Mouse (Mus musculus) intestine, embryonic 15.5 days (tissue): ENCODE measurements around the gene Bcl2l2. TPM values are rescaled to one million over a fixed set of nuclear protein-coding genes. Genes with fewer than 3 reads are reported as not detected.

Source experiments
- ATAC-seq: fragments of 200-750 bp; cut with Nextera tagmentation; 2 replicates; pipeline ENCODE4 v1.8.0; 2017; ENCODE audit warnings: moderate TSS enrichment, moderate library complexity
- H3K27ac ChIP-seq: fragments of 300-500 bp; sonication (generic); 2 replicates; pipeline ENCODE4 v1.5.1; 2015; ENCODE audit warnings: mild to moderate bottlenecking, inconsistent platforms
- H3K27me3 ChIP-seq: fragments of 300-500 bp; sonication (generic); replicated peaks from 2 replicates; pipeline ENCODE4 v1.6.1; 2015; ENCODE audit warnings: inconsistent platforms
- H3K36me3 ChIP-seq: fragments of 300-500 bp; sonication (generic); 2 replicates; pipeline ENCODE4 v1.6.1; 2015; ENCODE audit warnings: inconsistent platforms
- H3K4me1 ChIP-seq: fragments of 300-500 bp; sonication (generic); replicated peaks from 2 replicates; pipeline ENCODE4 v1.6.1; 2015; ENCODE audit warnings: inconsistent platforms
- H3K4me2 ChIP-seq: fragments of 300-500 bp; sonication (generic); replicated peaks from 2 replicates; pipeline ENCODE4 v1.6.1; 2015; ENCODE audit warnings: mild to moderate bottlenecking, inconsistent platforms
- H3K4me3 ChIP-seq: fragments of 300-500 bp; sonication (generic); replicated peaks from 2 replicates; pipeline ENCODE4 v1.5.1; 2015; ENCODE audit warnings: inconsistent platforms
- H3K9ac ChIP-seq: fragments of 300-500 bp; sonication (generic); 2 replicates; pipeline ENCODE4 v1.6.1; 2015; ENCODE audit warnings: inconsistent platforms
- H3K9me3 ChIP-seq: fragments of 300-500 bp; sonication (generic); 2 replicates; pipeline ENCODE4 v1.6.1; 2016; ENCODE audit warnings: inconsistent platforms
- WGBS: fragments of 180-500 bp; shearing (Covaris S2); methylation state at CpG from one replicate; pipeline ENCODE4 v1.1.7; 2015; 5-methylcytosine and 5-hydroxymethylcytosine counted together
- polyA plus RNA-seq: library from polyadenylated mRNA; unstranded; fragments of >200 nt; fragmentation: Nextera tagmentation; extraction: Ambion mirVana; gene quantifications from 2 replicates; pipeline ENCODE4 v1.2.1, GENCODE M21; 2015

The Bcl2l2 gene
- polyA plus RNA-seq, 1 experiment from 2014 or later, result 3.6 TPM

- Histone ChIP-seq H3K27ac (peak overlapping the region; percentile 99), H3K4me2 (peak overlapping the region; percentile 94), H3K4me3 (peak overlapping the region; percentile 58), H3K9ac (peak overlapping the region; percentile 86), H3K4me1 (peaks cover 25% of the 10 kb centered on the region), H3K27me3 (peaks cover 15% of the 10 kb centered on the region; the same call in 1 of the 2 replicates), H3K36me3 (peaks cover 5% of the 10 kb centered on the region; the same call in 1 of the 2 replicates), H3K9me3 (no peaks in the 10 kb centered on the region)
- WGBS, result 1% methylated on average over 56 of the region's 58 CpGs
- ATAC-seq, result peak; percentile 83
Observed at GRCm38 (mm10) chr14:54926401-54927158, 43.4 kb downstream of the Bcl2l2 start.

- H3K4me1 ChIP-seq, result peaks cover 30% of the 10 kb centered on the region
- peaks cover 15% of the 10 kb centered on the region; the same call in 1 of the 2 replicates for H3K27me3 ChIP-seq
- WGBS, result 21% methylated on average over 7 of the region's 7 CpGs
- no peaks in the 10 kb centered on the region for H3K36me3 ChIP-seq
- peak overlapping the region; percentile 86 for H3K9ac ChIP-seq
- ATAC-seq, result no peak
- peak overlapping the region; percentile 58 for H3K4me3 ChIP-seq
- H3K4me2 ChIP-seq, result peak overlapping the region; percentile 94
- no peaks in the 10 kb centered on the region for H3K9me3 ChIP-seq
- peak overlapping the region; percentile 99 for H3K27ac ChIP-seq
Observed at GRCm38 (mm10) chr14:54927296-54927695, 44.1 kb downstream of the Bcl2l2 start.

- Histone ChIP-seq H3K27ac (no peak overlapping the region), H3K9me3 (no peaks in the 10 kb centered on the region), H3K9ac (no peak overlapping the region), H3K36me3 (no peaks in the 10 kb centered on the region), H3K4me3 (no peak overlapping the region), H3K27me3 (peaks cover 15% of the 10 kb centered on the region; the same call in 1 of the 2 replicates), H3K4me2 (no peak overlapping the region), H3K4me1 (peaks cover 28% of the 10 kb centered on the region)
- no peak for ATAC-seq
- WGBS, result 65% methylated on average over 5 of the region's 5 CpGs
Observed at GRCm38 (mm10) chr14:54929801-54930200, 46.6 kb downstream of the Bcl2l2 start.

- Histone ChIP-seq H3K27ac (no peak overlapping the region), H3K27me3 (peaks cover 15% of the 10 kb centered on the region; the same call in 1 of the 2 replicates), H3K4me3 (no peak overlapping the region), H3K9ac (no peak overlapping the region), H3K36me3 (no peaks in the 10 kb centered on the region), H3K9me3 (no peaks in the 10 kb centered on the region), H3K4me1 (peaks cover 26% of the 10 kb centered on the region), H3K4me2 (no peak overlapping the region)
- 23% methylated on average over 2 of the region's 2 CpGs for WGBS
- no peak for ATAC-seq
Observed at GRCm38 (mm10) chr14:54930431-54930830, 47.3 kb downstream of the Bcl2l2 start.

GRCm38 (mm10) chr14:54932645-54933150 lies 49.5 kb downstream of the Bcl2l2 start, which contains the start of gene Il25:
Gene Il25 (plus strand): TSS chr14:54932695.
- Histone ChIP-seq H3K4me1 (peaks cover 20% of the 10 kb centered on the region), H3K27ac (no peak within 1 kb of the TSS), H3K4me2 (no peak within 1 kb of the TSS), H3K4me3 (no peak within 1 kb of the TSS), H3K9ac (no peak within 1 kb of the TSS), H3K27me3 (no peaks in the 10 kb centered on the region), H3K9me3 (no peaks in the 10 kb centered on the region), H3K36me3 (no peaks in the 10 kb centered on the region)
- ATAC-seq, result peak; percentile 33; the same call in 1 of the 2 replicates
- 38% methylated on average over 6 of the region's 6 CpGs for WGBS

- Histone ChIP-seq H3K9ac (no peak within 1 kb of the TSS), H3K27me3 (no peaks in the 10 kb centered on the region), H3K4me3 (no peak within 1 kb of the TSS), H3K4me2 (no peak within 1 kb of the TSS), H3K4me1 (peaks cover 18% of the 10 kb centered on the region; the same call in 1 of the 2 replicates), H3K9me3 (no peaks in the 10 kb centered on the region), H3K36me3 (no peaks in the 10 kb centered on the region), H3K27ac (peak within 1 kb of the TSS; percentile 56)
- 48% methylated on average over 8 of the region's 8 CpGs for WGBS
- ATAC-seq, result no peak
Observed at GRCm38 (mm10) chr14:54935904-54936830, 53.0 kb downstream of the Bcl2l2 start, which contains the start of gene Cmtm5. Gene Cmtm5 (plus strand): TSS chr14:54936261.

- H3K4me2 ChIP-seq, result no peak overlapping the region
- WGBS, result 53% methylated on average over 6 of the region's 6 CpGs
Observed at GRCm38 (mm10) chr14:54936831-54937160, 53.6 kb downstream of the Bcl2l2 start.

GRCm38 (mm10) chr14:54937361-54938182 lies 54.4 kb downstream of the Bcl2l2 start:
- H3K4me3 ChIP-seq, result no peak overlapping the region
- no peak overlapping the region for H3K27ac ChIP-seq
- no peak for ATAC-seq
- no peak overlapping the region for H3K9ac ChIP-seq
- H3K27me3 ChIP-seq, result no peaks in the 10 kb centered on the region
- WGBS, result 87% methylated on average over 16 of the region's 16 CpGs
- H3K4me1 ChIP-seq, result peaks cover 8% of the 10 kb centered on the region; the same call in 1 of the 2 replicates
- no peak overlapping the region for H3K4me2 ChIP-seq
- no peaks in the 10 kb centered on the region for H3K9me3 ChIP-seq
- no peaks in the 10 kb centered on the region for H3K36me3 ChIP-seq

More at GRCm38 (mm10) chr14:54936831-54937160, 53.6 kb downstream of the Bcl2l2 start:
- Histone ChIP-seq H3K36me3 (no peaks in the 10 kb centered on the region), H3K4me3 (no peak overlapping the region), H3K4me1 (peaks cover 12% of the 10 kb centered on the region; the same call in 1 of the 2 replicates), H3K27ac (no peak overlapping the region), H3K9me3 (no peaks in the 10 kb centered on the region), H3K27me3 (no peaks in the 10 kb centered on the region), H3K9ac (no peak overlapping the region)
- no peak for ATAC-seq

Other genes starting within 250 kb of the Bcl2l2 start
- not detected in 2 replicates for gene Gm17606, start 242.4 kb upstream of the Bcl2l2 start, polyA plus RNA-seq
- gene Cdh24, start 242.0 kb upstream of the Bcl2l2 start, polyA plus RNA-seq, result 2.8 and 3.0 TPM in 2 replicates
- 83.7 and 84.8 TPM in 2 replicates for gene 1700123O20Rik, start 197.2 kb upstream of the Bcl2l2 start, polyA plus RNA-seq
- gene Acin1, start 196.4 kb upstream of the Bcl2l2 start, polyA plus RNA-seq, result 105 and 107 TPM in 2 replicates
- 0.11 and 0.15 TPM in 2 replicates for gene Gm29776, start 184.5 kb upstream of the Bcl2l2 start, polyA plus RNA-seq
- 0.19 and 0.21 TPM in 2 replicates for gene Cebpe, start 171.2 kb upstream of the Bcl2l2 start, polyA plus RNA-seq
- 30.9 and 33.0 TPM in 2 replicates for gene Slc7a8, start 101.4 kb upstream of the Bcl2l2 start, polyA plus RNA-seq
- not detected in 2 replicates for gene Rnf212b, start 69.2 kb upstream of the Bcl2l2 start, polyA plus RNA-seq
- gene Homez, start 12.4 kb upstream of the Bcl2l2 start, polyA plus RNA-seq, result 6.2 and 6.9 TPM in 2 replicates
- gene Ppp1r3e, start 5.8 kb upstream of the Bcl2l2 start, polyA plus RNA-seq, result 2.3 TPM in 2 replicates
- 0.34 and 0.35 TPM in 2 replicates for gene Gm20521, start 64 bp downstream of the Bcl2l2 start, polyA plus RNA-seq
- 108 and 119 TPM in 2 replicates for gene Pabpn1, start 9.1 kb downstream of the Bcl2l2 start, polyA plus RNA-seq
- gene Slc22a17, start 29.8 kb downstream of the Bcl2l2 start, polyA plus RNA-seq, result 30.2 and 33.2 TPM in 2 replicates
- 20.0 and 20.7 TPM in 2 replicates for gene Efs, start 42.7 kb downstream of the Bcl2l2 start, polyA plus RNA-seq
- not detected in 2 replicates for gene Il25, start 49.3 kb downstream of the Bcl2l2 start, polyA plus RNA-seq
- 2.2 and 2.3 TPM in 2 replicates for gene Cmtm5, start 52.9 kb downstream of the Bcl2l2 start, polyA plus RNA-seq
- gene Myh6, start 83.5 kb downstream of the Bcl2l2 start, polyA plus RNA-seq, result 0.27 and 0.44 TPM in 2 replicates
- not detected in 2 replicates for gene Gm17428, start 93.6 kb downstream of the Bcl2l2 start, polyA plus RNA-seq
- gene Myh7, start 111.2 kb downstream of the Bcl2l2 start, polyA plus RNA-seq, result 0.83 and 1.6 TPM in 2 replicates
- 83.1 and 84.9 TPM in 2 replicates for gene Ngdn, start 132.1 kb downstream of the Bcl2l2 start, polyA plus RNA-seq
- 3.8 and 4.4 TPM in 2 replicates for gene Zfhx2, start 208.9 kb downstream of the Bcl2l2 start, polyA plus RNA-seq
- 19.0 and 19.4 TPM in 2 replicates for gene Thtpa, start 211.4 kb downstream of the Bcl2l2 start, polyA plus RNA-seq
- 71.9 and 73.9 TPM in 2 replicates for gene Ap1g2, start 223.2 kb downstream of the Bcl2l2 start, polyA plus RNA-seq
- gene Jph4, start 233.6 kb downstream of the Bcl2l2 start, polyA plus RNA-seq, result 1.6 and 1.7 TPM in 2 replicates